Mouse (Mus musculus): ENCODE data around the gene Gtsf1. TPM values are rescaled to one million over a fixed set of nuclear protein-coding genes. Genes with fewer than 3 reads are reported as not detected.

Gtsf1 gene
- polyA plus RNA-seq, 1 experiment from 2014 or later: not detected

Other genes with a start within 250 kb of the Gtsf1 start
- gene Cbx5, start 190.7 kb downstream of the Gtsf1 start, polyA plus RNA-seq (2016; fragmentation: Nextera tagmentation; extraction: Ambion mirVana): 188 and 190 TPM in 2 replicates
- 1,137 and 1,149 TPM in 2 replicates for gene Hnrnpa1, start 190.0 kb downstream of the Gtsf1 start, polyA plus RNA-seq (2016; fragmentation: Nextera tagmentation; extraction: Ambion mirVana)
- 5.1 and 5.4 TPM in 2 replicates for gene Nfe2, start 172.1 kb downstream of the Gtsf1 start, polyA plus RNA-seq (2016; fragmentation: Nextera tagmentation; extraction: Ambion mirVana)
- 235 and 247 TPM in 2 replicates for gene Copz1, start 157.8 kb downstream of the Gtsf1 start, polyA plus RNA-seq (2016; fragmentation: Nextera tagmentation; extraction: Ambion mirVana)
- 0.36 and 0.51 TPM in 2 replicates for gene Gpr84, start 119.9 kb downstream of the Gtsf1 start, polyA plus RNA-seq (2016; fragmentation: Nextera tagmentation; extraction: Ambion mirVana)
- 20.5 and 23.8 TPM in 2 replicates for gene Zfp385a, start 90.4 kb downstream of the Gtsf1 start, polyA plus RNA-seq (2016; fragmentation: Nextera tagmentation; extraction: Ambion mirVana)
- gene Itga5, start 63.7 kb downstream of the Gtsf1 start, polyA plus RNA-seq (2016; fragmentation: Nextera tagmentation; extraction: Ambion mirVana): 26.8 and 27.0 TPM in 2 replicates
- not detected in 2 replicates for gene Gtsf2, start 18.0 kb upstream of the Gtsf1 start, polyA plus RNA-seq (2016; fragmentation: Nextera tagmentation; extraction: Ambion mirVana)
- 2.1 TPM in 2 replicates for gene Nckap1l, start 23.3 kb upstream of the Gtsf1 start, polyA plus RNA-seq (2016; fragmentation: Nextera tagmentation; extraction: Ambion mirVana)
- gene Pde1b, start 72.6 kb upstream of the Gtsf1 start, polyA plus RNA-seq (2016; fragmentation: Nextera tagmentation; extraction: Ambion mirVana): 51.6 and 54.2 TPM in 2 replicates
- gene Ppp1r1a, start 107.5 kb upstream of the Gtsf1 start, polyA plus RNA-seq (2016; fragmentation: Nextera tagmentation; extraction: Ambion mirVana): 55.2 and 56.1 TPM in 2 replicates
- not detected in 2 replicates for gene Glycam1, start 134.6 kb upstream of the Gtsf1 start, polyA plus RNA-seq (2016; fragmentation: Nextera tagmentation; extraction: Ambion mirVana)

Data from hindbrain, embryonic 12.5 days (tissue).